Mouse (Mus musculus) T-helper 17 cell (primary cell): ENCODE results near the gene Rab2b.

Source experiments
- in situ Hi-C, 2 experiments: fragments of 300-600 bp; cut with MboI, MseI; formaldehyde crosslinking; loops; 1 replicate in 1 of 2; 2 replicates in 1 of 2; pipeline ENCODE4 v1.15.1; 2025; ENCODE audit warnings: high pct_unique_total_duplicates in 2 of 2

Rab2b gene

DNA sequence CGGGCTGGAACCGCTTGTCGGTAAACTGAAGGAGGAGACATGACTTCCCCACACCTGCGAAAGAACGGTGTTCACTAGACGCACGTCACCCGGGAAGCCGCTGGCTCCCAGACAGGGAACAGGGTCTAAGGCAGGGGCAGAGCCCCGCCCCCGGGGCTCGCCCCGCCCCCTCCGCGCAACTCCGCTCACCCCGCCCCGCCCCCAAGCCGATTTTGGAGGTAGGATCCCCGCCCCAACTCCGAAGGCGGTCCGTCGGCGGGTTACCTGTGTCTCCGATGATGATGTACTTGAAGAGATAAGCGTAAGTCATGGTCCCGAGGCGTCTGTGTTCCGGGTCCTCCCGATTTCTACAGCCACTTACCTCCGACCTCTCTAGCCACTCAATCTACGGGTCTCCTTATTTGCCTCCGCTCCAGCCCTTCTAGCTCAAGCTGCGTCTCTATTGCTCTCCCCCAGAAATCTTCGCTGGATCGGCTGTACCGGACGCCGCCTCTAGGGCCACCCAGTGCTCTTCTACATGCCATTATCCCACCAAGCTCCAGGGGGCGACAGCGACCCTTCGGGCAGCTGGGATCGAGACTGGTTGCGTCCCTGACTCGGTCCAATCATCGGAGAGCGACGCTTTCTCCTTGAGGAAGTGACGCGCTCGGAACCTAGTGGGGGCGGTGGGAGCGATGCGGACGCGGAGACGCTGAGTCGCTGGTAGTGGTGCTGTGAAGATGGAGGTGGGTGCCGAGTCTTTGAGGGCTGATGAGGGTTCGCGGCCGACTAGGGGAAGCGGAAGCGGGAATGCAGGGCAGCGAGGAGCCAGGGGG is at the start of gene Rab2b, which contains the start of gene Tox4:
TSS of gene Rab2b (minus strand) at position 614 of the 815 bp plus-strand sequence.
TSS of gene Tox4 (plus strand) at position 215 of the 815 bp plus-strand sequence.
- in situ Hi-C loops = no loop called here

DNA sequence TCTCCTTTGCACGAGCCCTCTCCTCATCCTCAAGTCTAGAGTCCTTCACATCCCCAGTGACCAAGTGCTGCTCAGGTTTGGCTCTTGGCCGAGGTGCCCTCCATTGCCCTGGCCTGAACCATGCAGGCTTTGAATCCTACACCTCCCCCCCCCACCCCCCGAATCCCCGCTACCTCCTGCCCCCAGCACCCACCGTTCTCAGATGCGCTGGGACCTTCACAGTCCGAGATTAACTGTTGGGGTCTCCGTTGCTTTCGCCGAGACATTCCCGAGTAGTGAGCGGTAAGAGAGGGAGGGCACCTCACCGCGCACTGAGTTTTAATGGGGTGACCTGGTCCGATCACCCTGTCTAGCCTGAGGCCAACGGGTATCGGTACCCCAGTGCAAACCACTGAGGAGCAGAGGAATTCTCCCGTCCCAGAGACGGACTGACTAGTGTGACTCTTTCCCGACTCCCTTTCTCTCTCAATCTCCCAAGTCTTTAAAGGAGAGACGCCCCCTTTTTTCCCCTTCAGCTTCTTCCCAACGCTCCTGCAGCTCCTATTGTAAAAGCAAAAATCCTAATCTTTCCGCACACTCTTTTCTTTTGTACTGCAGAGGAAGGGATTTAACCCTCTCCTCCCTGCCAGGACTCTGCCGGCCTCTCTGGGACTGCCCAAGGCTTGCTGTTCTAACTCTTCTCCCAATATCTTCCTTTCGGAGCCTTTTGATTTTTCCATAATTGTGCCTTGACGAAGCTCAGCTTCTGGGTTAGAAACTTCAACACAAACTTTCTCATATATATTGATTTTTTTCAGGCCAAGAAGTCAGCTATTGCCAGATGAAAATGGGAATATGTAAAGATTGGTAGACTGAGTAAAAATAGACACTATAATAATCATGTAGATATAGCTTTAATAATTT is 48.8 kb upstream of the Rab2b start, which contains the start of gene Sall2:
TSS of gene Sall2 (minus strand) at position 853 of the 903 bp plus-strand sequence.
- in situ Hi-C loops = no loop called here

DNA sequence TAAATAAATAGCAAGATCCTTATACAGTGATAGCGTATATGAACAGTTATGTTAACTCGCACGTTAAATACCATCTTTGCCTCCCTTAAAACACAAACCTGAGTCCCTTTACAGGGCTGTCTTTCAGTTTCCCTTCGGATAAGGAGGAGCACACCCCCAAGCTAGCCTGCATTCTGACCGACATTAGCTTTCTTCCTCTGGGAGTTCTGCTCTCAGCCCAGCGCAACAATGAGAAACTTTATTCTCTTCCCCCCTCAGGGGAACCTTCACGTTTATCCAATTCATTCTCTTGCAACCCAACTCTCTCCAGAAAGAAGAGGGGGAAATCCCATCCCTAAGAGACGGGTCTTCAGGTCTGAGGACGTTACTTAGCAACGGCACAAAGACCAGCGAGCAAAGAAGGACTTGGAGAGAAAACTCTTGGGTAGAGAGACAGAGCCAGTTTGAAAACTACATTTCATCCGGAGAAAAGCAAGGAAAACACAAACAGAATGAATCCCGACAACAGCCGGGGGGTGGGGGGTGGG is 48.1 kb upstream of the Rab2b start:
- in situ Hi-C loops = no loop called here

DNA sequence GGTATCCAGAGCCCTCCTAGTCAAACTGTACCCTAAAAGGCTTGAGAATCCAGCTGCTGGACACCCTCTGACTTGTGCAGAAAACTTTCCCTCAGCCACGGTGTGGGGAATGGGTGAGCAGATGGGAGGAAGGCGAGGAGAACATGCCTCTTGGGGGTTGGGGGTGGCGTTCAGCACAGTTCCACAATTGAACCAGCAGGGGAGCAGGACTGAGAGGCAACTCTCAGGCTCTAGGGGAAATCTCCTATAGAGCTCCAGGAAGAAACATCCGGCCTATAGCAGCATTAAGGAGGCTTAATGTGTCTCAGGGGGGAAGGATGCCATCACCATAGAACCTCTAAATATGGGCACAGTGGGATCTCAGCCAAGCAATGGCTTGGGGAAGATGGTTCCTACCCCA is 46.5 kb upstream of the Rab2b start:
- in situ Hi-C loops = no loop called here

DNA sequence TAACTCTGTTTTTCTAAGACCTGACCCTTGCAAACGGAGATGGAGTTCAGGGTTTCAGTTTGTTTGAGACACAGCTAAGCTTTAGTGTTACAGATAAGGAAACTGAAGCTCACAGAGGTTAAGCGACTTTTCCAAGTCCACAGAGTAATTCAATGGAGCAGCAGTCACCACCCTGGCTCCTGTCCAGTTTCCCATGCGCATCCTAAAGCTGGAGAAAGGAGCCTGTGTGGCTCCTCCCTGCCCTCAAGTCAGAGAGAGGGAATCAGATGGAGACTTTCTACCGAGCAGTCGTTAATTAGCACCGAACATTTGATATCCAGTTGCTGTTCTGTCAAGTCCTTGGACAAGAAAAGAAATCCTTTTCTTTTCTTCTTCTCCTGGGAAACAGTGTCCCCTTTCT is 40.0 kb upstream of the Rab2b start:
- in situ Hi-C loops = loop anchor here in 1 of 2 experiments (25.0 kb wide), 1 partner anchor 1893 kb away; no protein-coding TSS in a partner anchor

DNA sequence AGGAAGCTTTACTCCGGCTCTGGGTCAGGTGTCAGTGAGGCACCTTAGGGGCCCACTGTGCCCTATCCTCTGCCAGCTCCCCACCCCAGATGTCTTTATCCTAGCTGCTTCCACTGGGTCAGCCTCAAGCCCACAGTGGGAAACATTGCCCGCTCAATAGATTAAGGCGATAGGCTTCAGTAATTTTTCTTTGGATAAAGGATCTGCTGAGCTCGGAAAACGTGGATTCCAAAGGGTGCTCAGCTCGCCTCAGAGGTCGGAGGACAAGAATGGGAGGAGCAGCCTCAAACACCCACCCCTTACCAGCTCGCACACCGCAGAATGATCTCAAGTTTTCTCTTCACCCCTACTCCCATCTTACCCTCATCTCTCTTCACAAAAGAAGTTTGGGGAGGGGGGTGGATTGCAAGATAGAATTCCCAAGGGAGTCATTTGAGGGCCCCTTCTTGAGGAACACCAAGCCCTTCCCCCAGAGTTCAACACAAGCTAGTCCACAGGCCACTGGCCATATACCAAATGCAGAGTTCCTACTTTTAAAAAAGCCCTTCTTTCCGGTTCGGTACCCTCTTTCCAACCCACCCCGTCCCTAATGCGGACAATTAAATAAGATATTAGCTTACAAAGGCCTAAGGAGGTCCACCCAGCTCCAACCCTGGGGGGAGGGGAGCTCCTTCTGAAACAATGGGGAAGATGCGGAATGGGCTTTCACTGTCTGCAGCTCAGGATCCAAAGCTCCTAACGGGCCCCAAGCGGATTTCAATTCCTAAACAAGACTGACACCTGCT is 37.3 kb upstream of the Rab2b start:
- in situ Hi-C loops = loop anchor here in 1 of 2 experiments (25.0 kb wide), 1 partner anchor 1896 kb away; no protein-coding TSS in a partner anchor

DNA sequence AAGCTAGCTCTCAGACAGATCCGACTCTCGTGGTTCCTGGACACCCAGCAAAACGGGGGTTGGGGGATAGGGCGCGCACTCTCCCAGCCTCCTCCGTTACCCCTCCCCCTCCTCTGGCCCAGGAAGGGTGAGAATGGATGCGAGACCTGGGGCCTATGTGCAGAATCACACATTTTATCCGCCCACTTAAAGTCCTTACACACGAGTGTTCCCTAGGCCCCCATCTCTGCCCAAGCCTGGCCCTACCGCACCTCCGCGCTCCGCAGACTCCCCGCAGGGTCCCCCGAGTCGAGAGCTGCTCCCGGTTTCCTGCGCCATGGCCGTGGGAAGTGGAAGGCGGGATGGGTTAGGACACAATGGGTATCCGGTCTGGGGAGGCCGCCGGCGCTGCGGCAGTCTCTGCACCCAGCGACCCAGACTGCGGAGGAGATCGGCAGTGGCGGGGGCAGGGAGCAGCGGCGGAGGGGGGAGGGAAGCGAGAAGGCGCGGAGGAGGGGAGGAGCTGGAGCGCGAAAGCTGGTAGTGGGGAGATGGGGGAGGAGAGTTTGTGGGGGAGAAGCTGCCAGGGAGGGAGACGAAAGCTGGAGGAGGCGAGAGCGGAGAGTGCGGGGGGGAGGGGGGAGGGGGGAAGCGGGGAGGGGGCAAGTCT is 36.6 kb upstream of the Rab2b start:
- in situ Hi-C loops = loop anchor here in 1 of 2 experiments (25.0 kb wide), 1 partner anchor 1896 kb away; no protein-coding TSS in a partner anchor

DNA sequence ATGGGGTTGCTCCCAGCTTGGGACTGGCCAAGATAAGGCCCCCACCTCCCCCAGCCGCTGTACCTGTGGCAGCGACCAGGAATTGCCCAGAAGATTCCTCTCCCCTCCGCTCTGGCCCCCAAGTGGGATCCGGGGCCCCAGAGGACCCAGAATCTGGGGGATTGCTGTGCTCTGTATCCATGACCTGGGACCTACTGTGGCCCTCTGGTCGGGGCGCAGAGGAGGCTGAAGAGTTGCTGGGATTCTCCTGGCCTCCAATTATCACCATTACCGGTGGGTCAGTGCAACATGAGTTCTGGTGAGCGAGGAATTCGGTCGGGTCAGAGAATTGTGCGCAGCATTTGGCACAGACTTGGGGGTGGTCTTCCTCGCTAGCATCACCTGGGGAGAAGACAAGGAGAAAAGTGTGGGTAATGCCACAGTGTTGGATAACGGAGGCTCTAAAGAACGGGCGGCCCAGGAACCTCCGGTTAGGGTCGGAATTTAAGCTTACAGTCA is 36.0 kb upstream of the Rab2b start:
- in situ Hi-C loops = loop anchor here in 1 of 2 experiments (25.0 kb wide), 1 partner anchor 1897 kb away; no protein-coding TSS in a partner anchor

DNA sequence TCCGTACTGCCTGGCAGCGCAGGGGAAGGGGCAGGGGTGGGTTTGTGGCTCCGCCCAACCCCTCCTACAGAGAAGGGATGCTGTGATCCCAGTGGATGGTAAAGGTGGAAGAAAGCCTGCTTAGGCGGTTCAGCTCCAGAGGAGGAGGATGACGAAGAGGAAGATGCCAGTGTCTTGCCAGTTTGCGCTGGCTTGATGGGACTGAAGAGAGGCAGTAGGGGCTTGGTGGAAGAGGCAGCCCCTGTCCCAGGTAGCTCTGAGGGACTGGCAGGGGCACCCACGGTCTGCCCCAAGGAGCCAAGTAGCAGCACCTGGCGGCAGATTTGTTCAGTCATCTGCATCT is 35.4 kb upstream of the Rab2b start:
- in situ Hi-C loops = loop anchor here in 1 of 2 experiments (25.0 kb wide), 1 partner anchor 1898 kb away; no protein-coding TSS in a partner anchor

DNA sequence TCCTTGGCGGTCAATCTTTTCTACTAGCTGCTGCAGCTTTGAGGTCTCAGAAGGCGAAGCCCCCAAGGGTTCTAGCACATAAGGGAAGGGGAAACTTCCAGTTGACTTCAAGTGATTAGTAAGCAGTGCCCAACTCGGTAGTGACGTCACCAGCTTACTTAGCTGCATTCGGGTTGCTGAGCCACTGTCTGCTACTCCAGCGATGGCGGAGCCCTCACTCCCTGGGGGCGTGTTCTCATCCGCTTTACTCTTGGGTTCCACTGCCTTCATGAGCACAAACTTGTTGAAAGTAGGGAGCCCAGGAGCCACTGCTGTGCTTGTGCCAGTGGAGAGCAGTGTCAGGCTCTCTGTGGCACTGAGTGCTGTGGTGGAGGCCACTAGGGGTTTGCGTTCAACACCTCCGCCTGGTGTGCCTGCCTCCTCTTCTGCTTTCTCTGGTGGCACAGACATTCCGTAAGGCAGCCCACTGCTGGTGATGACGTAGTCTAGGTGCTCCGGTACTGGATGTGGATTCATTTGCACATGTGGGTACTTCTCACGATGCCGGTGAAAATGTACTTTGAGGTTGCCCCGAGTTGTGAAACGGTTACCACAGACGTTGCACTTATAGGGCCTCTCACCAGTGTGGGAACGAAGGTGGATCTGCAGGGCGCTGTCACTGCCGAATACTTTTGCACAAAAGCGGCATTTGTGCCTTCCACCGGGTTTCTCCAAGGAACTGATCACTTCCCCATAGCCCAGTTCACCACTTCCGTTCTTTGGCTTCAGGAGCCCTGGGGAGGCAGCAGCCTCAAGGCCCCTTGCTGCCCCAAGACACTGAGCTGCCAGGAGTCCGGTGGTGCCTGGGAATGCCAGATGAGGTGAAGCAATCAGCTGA is 34.8 kb upstream of the Rab2b start:
- in situ Hi-C loops = loop anchor here in 1 of 2 experiments (25.0 kb wide), 1 partner anchor 1898 kb away; no protein-coding TSS in a partner anchor

DNA sequence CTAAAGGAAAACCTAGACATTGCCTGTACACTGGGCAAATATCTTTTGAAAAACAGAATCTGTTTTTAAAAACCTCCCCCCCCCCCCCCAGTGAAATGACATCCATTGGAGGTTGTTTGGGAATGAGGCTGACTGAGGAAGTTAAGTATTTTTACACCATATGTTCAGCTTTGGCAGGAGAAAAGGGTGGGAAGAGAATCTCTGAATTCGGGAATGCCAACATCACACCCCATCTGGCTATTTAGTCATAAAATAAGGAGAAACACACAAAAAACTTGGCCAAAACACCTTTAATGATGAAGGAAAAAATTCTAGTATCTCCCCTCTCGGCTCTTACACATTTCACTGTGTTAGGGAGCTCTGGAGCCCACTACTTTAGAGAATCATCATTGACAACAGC is 31.6 kb upstream of the Rab2b start:
- in situ Hi-C loops = loop anchor here in 1 of 2 experiments (25.0 kb wide), 1 partner anchor 1901 kb away; no protein-coding TSS in a partner anchor

DNA sequence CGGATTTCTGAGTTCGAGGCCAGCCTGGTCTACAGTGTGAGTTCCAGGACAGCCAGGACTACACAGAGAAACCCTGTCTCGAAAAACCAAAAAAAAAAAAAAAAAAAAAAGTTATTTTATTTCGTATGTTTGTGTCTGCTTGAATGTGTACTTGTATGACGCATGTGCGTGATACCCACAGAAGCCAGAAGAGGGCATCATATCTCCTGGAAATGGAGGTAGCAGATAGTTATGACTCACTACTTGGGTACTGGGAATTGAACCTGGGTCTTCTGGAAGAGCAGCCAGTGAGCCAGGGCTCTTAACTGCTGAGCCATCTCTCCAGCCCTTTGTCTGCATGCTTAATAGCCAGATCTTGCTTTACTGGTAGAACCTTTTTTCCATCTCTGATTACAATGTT is 31.0 kb upstream of the Rab2b start:
- in situ Hi-C loops = loop anchor here in 1 of 2 experiments (25.0 kb wide), 1 partner anchor 1902 kb away; no protein-coding TSS in a partner anchor

DNA sequence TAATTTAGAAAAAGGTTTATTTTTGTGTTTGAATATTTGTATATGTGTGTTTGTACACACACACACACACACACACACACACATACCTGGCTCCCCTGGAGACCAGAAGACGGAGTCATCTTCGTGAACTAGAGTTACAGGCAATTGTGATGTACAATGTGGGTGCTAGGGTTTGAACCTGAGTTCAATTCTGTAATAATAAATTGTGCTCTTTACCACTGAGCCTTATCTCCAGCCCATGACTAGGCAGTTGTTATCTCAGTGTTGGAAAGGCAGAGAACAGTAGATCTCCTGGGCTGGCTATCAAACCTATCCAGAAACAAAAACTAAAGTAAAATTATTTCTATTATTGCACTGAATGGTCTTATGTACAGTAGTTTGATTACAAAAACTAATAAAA is 26.8 kb upstream of the Rab2b start:
- in situ Hi-C loops = loop anchor here in 1 of 2 experiments (5.0 to 25.0 kb wide), 2 partner anchors 36 to 1906 kb away; no protein-coding TSS in a partner anchor

DNA sequence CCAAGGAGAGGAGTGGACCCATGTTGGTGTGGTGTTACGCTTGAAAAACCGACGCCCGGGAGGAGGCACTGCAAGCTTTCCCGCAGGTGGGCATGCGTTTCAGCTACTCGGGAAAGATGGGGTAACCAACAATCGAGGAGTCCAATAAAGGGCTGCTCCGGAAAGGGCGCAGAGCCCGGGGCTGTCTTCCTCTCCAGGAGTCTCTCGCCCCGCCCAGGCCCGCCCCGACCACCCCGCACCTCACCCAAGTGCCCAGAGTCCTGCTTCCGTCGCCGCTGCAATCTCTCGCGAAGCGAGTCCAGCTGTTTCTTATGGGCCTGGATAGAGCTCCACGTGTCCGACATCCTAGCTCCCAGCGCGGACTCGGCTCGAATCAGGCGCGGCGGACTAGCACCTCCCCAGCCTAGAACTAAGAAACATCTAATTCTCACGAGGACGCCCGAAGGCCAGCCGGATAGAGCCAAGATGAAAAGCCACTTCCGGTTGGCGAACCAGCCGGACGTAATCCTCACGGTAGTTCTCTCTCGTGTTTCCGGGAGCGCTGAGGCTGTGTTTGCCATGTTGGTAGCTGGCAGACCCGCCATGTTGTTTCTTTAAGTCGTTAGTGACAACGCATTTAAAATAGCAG is 25.4 kb upstream of the Rab2b start, which contains the start of gene Mettl3:
TSS of gene Mettl3 (minus strand) at position 485 of the 628 bp plus-strand sequence.
- in situ Hi-C loops = loop anchor here in 1 of 2 experiments (5.0 to 25.0 kb wide), 2 partner anchors 38 to 1908 kb away; no protein-coding TSS in a partner anchor

DNA sequence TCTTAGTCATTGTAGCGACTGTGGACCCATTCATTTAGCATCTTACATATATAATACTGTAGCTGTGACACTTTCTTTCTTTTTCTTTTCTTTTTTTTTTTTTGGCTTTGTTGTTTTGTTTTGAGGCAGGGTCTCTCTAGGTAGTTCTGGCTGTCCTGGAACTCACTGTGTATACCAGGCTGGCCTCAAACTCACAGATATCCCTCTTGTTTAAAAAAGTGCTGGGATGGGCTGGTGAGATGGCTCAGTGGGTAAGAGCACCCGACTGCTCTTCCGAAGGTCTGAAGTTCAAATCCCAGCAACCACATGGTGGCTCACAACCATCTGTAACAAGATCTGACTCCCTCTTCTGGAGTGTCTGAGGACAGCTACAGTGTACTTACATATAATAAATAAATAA is 24.2 kb upstream of the Rab2b start:
- in situ Hi-C loops = loop anchor here in 1 of 2 experiments (25.0 kb wide), 1 partner anchor 1909 kb away; no protein-coding TSS in a partner anchor

DNA sequence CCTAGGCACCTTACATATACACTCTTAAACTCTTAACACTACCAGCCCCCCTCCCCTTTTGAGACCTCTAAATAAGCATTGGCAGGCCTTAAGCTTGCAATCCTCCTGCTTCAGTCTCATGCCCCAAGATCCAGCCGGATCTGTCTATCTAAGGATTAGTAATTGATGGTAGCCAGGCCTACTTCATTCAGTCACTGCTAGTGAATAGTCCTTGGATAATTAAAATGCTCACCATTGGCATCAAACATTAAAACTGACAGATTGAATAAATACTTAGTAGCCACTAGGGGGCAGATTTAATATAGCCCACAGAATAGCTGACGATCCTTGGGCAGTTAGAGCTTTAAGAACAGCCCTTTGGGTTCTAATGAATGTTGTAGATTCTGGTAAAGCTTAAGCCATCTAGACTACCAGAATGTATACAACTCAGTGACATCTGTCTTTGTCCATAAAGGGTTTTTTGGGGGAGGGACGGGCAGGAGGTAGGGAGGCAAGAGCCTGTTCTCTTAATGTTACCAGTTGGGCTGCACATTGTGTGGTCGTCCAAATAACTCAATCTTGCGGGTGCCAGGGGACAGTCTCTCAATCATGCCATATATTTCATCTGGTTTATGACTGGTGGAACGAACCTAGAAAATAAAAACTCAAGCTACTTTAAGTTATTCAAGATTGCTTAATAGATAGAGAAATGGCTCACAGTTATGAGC is 16.4 kb upstream of the Rab2b start:
- in situ Hi-C loops = loop anchor here in 1 of 2 experiments (5.0 kb wide), 1 partner anchor 42 kb away; no protein-coding TSS in a partner anchor

DNA sequence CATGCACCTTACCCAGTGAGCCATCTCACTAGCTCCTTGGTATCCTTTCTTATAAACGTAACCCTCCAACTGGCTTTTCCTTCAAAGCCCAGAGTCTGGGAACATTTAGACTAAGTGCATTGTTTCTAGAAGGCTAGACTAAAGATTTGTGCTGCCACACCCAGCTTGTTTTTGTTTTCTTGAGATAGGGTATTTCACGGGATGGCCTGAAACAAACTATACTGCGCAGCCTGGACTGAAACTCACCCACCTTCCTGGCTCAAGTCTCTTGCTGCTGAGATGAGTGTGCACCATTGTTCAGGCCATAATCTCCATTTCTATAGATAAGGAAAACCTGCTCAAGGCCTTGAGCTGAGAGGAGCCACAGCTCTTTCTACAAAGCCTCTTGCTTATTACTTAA is 4.8 kb upstream of the Rab2b start:
- in situ Hi-C loops = no loop called here
